Mouse (Mus musculus) stomach, embryonic 14.5 days (tissue): ENCODE data around the gene Dusp11. TPM values are rescaled to one million over a fixed set of nuclear protein-coding genes. Genes with fewer than 3 reads are reported as not detected.
"Not testable (repeated sequence)": the region's sequence is repeated elsewhere in the genome, so short reads cannot be mapped to it uniquely, and the experiment has no call there.

Experiments used
- ATAC-seq: fragments of 200-750 bp; cut with Nextera tagmentation; 2 replicates; pipeline ENCODE4 v1.8.0; 2017; ENCODE audit warnings: low read depth, moderate TSS enrichment; ENCODE audit not compliant: insufficient number of reproducible peaks, insufficient read depth, low FRiP score
- H3K27ac ChIP-seq: fragments of 300-500 bp; sonication (generic); 2 replicates; pipeline ENCODE4 v1.5.1; 2014; ENCODE audit warnings: mild to moderate bottlenecking, low read length, moderate library complexity, mixed read lengths
- H3K27me3 ChIP-seq: fragments of 300-500 bp; sonication (generic); 2 replicates; pipeline ENCODE4 v1.6.1; 2014; ENCODE audit warnings: low read length, control low read depth, mixed read lengths; ENCODE audit not compliant: control insufficient read depth, insufficient read depth
- H3K36me3 ChIP-seq: fragments of 300-500 bp; sonication (generic); 2 replicates; pipeline ENCODE4 v1.6.1; 2014; ENCODE audit warnings: mild to moderate bottlenecking, control low read depth, low read length, moderate library complexity, mixed read lengths; ENCODE audit not compliant: control insufficient read depth, insufficient read depth
- H3K4me1 ChIP-seq: fragments of 300-500 bp; sonication (generic); 2 replicates; pipeline ENCODE4 v1.6.1; 2014; ENCODE audit warnings: low read length, control low read depth, mixed read lengths; ENCODE audit not compliant: control insufficient read depth, insufficient read depth
- H3K4me2 ChIP-seq: fragments of 300-500 bp; sonication (generic); replicated peaks from 2 replicates; pipeline ENCODE4 v1.6.1; 2014; ENCODE audit warnings: low read depth, low read length, control low read depth
- H3K4me3 ChIP-seq: fragments of 300-500 bp; sonication (generic); 2 replicates; pipeline ENCODE4 v1.5.1; 2014; ENCODE audit warnings: low read depth, low read length, control low read depth
- H3K9ac ChIP-seq: fragments of 300-500 bp; sonication (generic); replicated peaks from 2 replicates; pipeline ENCODE4 v1.6.1; 2014; ENCODE audit warnings: low read depth, mild to moderate bottlenecking, control low read depth, low read length, moderate library complexity, mixed read lengths
- H3K9me3 ChIP-seq: fragments of 300-500 bp; sonication (generic); 2 replicates; pipeline ENCODE4 v1.6.1; 2016; ENCODE audit warnings: low read depth, low read length, control low read depth; ENCODE audit not compliant: control insufficient read depth
- WGBS: fragments of 180-500 bp; shearing (Covaris S2); extraction: QIAGEN DNeasy Blood & Tissue Kit; methylation state at CpG from one replicate; pipeline ENCODE4 v1.1.7; 2014; 5-methylcytosine and 5-hydroxymethylcytosine counted together
- polyA plus RNA-seq: library from polyadenylated mRNA; unstranded; fragments of >200 nt; fragmentation: Nextera tagmentation; extraction: Ambion mirVana; gene quantifications from 2 replicates; pipeline ENCODE4 v1.2.1, GENCODE M21; 2014

Gene Dusp11
- polyA plus RNA-seq, 1 experiment from 2014 or later: 66.2 TPM

DNA sequence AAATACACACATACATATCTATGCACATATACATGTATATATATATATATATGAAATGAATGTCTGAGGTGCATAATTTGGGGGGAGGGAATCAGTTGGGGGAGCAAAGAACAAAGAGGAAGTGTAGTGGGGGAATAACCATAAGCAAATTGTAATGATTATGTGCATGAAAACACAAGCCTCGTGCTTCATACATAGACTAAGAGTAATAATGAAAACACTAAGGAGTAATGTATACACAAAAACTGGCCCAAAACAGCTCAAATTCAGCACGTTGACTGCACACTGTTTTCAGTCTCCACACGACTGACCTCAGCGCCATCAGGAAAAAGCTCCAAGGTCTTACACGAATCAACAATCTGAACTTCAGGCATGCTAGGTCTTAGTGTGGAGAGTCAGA lies 14.8 kb upstream of the Dusp11 start:
- no peaks in the 10 kb centered on the region for H3K9me3 ChIP-seq
- H3K9ac ChIP-seq: no peak overlapping the region
- 84% methylated on average over 5 of the region's 5 CpGs for WGBS
- H3K27ac ChIP-seq: no peak overlapping the region
- ATAC-seq: no peak
- no peak overlapping the region for H3K4me3 ChIP-seq
- H3K4me2 ChIP-seq: no peak overlapping the region
- no peaks in the 10 kb centered on the region for H3K27me3 ChIP-seq
- H3K36me3 ChIP-seq: no peaks in the 10 kb centered on the region
- no peaks in the 10 kb centered on the region for H3K4me1 ChIP-seq

DNA sequence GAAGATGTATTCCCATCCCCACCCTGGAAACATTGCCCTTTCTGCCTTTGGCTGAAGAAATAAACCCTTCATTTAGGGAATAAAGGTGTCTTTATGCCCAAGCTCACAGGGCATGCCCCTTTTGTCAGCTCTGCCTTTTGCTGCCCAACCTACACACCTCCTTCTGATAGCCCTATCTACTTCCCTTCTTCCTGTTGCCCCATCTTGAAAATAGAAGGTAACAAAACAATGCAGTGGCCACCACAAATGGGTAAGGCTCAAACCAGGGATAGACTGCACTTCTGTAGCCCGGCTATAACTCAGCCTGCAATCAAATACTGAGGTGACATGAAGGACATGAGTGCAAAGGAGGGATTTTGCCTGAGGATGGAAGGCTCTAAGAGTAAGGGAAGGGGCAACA lies 14.3 kb upstream of the Dusp11 start:
- ATAC-seq: no peak
- Histone ChIP-seq H3K4me2 (no peak overlapping the region), H3K9me3 (no peaks in the 10 kb centered on the region), H3K4me3 (no peak overlapping the region), H3K36me3 (no peaks in the 10 kb centered on the region), H3K27me3 (no peaks in the 10 kb centered on the region), H3K27ac (no peak overlapping the region), H3K4me1 (no peaks in the 10 kb centered on the region), H3K9ac (no peak overlapping the region)
- WGBS: 91% methylated on average over 1 of the region's 1 CpGs

DNA sequence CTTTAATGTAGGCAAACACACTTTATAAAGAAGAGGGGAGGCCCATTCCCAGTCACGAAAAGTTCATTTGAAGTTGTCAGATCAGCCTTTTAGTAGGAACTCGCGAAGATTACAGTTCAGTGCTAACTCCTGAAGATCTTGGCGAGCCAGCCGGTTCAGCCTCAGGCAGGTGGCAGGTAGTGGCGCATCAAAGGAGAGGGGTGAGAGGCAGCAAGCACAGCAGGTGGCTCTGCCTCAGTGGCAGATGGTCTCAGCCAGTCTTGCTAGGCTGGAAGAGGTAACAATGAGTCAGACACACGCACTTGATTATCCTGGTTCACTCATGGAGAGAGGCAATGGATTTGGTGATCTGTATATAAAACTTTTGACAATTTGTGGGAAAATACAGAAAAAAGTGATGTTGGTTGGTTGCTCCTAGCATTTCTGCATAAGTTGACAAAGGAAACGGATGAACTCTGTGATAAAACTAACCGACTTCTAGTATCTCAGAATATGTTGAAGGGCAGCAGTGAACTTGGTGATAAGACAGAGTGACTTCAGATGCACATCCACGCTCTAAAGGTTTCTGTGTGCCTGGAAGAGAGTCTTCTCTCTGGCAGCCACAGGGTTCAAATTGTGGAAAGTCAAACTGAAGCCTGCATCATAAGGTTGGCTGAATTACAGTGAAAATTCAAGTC lies 13.6 kb upstream of the Dusp11 start:
- H3K9me3 ChIP-seq: no peaks in the 10 kb centered on the region
- no peak for ATAC-seq
- 50% methylated on average over 10 of the region's 10 CpGs for WGBS
- no peaks in the 10 kb centered on the region for H3K4me1 ChIP-seq
- H3K4me2 ChIP-seq: no peak overlapping the region
- no peak overlapping the region for H3K4me3 ChIP-seq
- H3K27me3 ChIP-seq: no peaks in the 10 kb centered on the region
- no peak overlapping the region for H3K27ac ChIP-seq
- no peak overlapping the region for H3K9ac ChIP-seq
- H3K36me3 ChIP-seq: no peaks in the 10 kb centered on the region

DNA sequence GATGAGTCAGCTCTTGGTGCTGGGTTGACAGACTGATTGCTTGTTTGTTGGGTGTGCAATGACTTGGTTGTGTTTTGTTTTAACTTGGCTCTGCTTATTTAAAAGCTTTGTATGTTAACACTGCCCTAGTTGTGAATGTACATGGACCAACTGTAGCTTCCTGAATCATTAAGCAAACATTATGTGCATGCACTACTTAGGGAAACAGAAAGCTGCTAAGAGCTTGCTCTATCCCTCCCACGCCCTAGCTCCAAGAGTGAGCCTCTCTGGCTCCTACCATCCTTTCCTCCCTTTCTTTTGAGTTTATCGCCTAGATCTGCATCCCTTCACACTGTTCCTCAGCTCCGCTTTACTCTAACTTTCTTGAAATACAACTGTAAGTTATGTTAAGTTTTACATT lies 11.9 kb upstream of the Dusp11 start:
- Histone ChIP-seq H3K36me3 (no peaks in the 10 kb centered on the region), H3K4me2 (no peak overlapping the region), H3K4me3 (no peak overlapping the region), H3K9ac (no peak overlapping the region), H3K9me3 (no peaks in the 10 kb centered on the region), H3K27ac (no peak overlapping the region), H3K27me3 (no peaks in the 10 kb centered on the region), H3K4me1 (no peaks in the 10 kb centered on the region)
- no peak for ATAC-seq
- WGBS: 60% methylated on average over 3 of the region's 3 CpGs

DNA sequence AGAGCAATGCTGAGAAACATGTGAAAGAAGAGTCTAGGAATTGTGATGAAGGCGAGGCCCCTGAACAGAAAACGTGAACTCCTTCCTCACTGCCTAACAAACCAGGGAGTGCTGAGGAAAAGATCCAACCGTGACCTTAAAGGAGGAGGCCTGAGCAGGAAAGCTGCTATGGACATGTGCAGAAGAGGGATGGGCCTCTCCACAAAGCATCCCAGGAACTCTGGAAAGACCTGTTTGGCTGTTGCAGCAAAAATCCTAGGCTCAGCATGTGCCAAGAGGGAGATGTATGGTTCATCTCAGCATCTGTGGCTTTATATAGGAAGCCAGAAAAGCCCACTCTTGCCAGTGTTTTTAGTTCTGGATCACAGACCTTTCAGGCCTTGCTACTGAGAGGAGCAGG lies 11.2 kb upstream of the Dusp11 start:
- no peak overlapping the region for H3K9ac ChIP-seq
- H3K9me3 ChIP-seq: no peaks in the 10 kb centered on the region
- no peaks in the 10 kb centered on the region for H3K4me1 ChIP-seq
- no peak overlapping the region for H3K4me3 ChIP-seq
- 51% methylated on average over 3 of the region's 3 CpGs for WGBS
- no peak for ATAC-seq
- no peaks in the 10 kb centered on the region for H3K27me3 ChIP-seq
- H3K27ac ChIP-seq: no peak overlapping the region
- H3K36me3 ChIP-seq: no peaks in the 10 kb centered on the region
- H3K4me2 ChIP-seq: no peak overlapping the region

DNA sequence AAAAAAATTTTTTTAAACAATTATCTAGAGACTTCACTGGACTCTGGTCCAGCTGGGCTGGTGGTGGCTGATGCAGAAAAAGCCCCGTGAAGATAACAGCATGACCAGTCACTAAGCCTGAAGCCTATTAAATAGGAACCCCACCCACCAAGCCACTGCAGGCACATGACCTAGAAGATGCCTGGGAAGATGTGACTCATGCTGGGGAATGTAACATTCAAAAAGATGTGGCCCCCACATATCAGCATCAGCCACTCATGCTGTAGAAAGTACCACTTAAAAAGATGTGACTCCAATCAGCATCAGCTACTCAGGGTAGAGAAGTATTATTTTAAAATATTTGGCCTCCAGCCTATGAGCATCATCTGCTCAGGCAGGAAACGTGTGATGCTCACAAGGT lies 8.4 kb upstream of the Dusp11 start:
- 64% methylated on average over 2 of the region's 2 CpGs for WGBS
- ATAC-seq: no peak

DNA sequence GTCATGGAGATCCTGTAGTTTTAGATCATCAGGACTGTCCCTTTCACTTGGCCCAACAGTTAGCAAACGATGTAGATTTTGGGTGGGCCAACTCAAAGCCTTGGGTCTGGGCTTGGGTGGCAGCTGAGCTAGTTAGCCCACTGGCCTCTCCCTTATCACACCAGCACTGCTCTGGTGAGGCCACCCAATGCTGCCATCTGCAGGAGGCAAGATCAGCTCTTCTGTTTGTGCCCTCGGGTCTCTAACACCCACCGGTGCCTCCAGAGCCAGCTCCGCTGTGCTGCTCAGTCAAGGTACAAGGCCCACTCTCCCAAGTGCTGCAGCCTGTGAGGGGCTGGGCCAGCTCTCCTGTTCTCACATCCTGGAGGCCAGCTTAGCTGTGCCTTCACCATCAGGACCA lies 5.2 kb upstream of the Dusp11 start:
- Histone ChIP-seq H3K4me3 (no peak overlapping the region), H3K27me3 (no peaks in the 10 kb centered on the region), H3K27ac (no peak overlapping the region), H3K9ac (no peak overlapping the region), H3K9me3 (no peaks in the 10 kb centered on the region), H3K36me3 (no peaks in the 10 kb centered on the region), H3K4me1 (no peaks in the 10 kb centered on the region), H3K4me2 (no peak overlapping the region)
- 78% methylated on average over 4 of the region's 4 CpGs for WGBS
- no peak for ATAC-seq

More for the DNA sequence above, 8.4 kb upstream of the Dusp11 start:
- H3K4me3 ChIP-seq: no peak overlapping the region
- no peak overlapping the region for H3K9ac ChIP-seq
- H3K4me1 ChIP-seq: no peaks in the 10 kb centered on the region
- no peak overlapping the region for H3K4me2 ChIP-seq
- H3K36me3 ChIP-seq: no peaks in the 10 kb centered on the region
- no peak overlapping the region for H3K27ac ChIP-seq
- no peaks in the 10 kb centered on the region for H3K9me3 ChIP-seq
- no peaks in the 10 kb centered on the region for H3K27me3 ChIP-seq

DNA sequence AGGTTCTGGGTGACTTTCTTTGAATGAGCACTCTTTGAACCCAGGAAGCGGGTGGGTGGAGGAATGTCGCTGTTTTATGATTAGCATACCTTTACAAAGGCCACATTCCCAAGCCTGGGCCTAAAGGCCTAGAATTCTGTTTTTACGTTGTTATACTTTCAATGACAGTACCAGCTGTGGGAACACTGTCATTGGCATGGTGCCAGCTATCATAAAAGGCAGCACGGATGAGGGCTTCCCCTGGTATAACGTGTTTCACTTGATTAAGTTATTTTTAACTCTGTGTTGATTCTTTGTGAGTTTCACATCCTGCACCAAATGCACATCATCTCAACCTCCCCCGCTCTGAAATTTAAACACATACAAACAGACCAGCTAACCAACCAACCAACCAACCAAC lies 4.6 kb upstream of the Dusp11 start:
- H3K36me3 ChIP-seq, ATAC-seq, H3K4me2 ChIP-seq, H3K27ac ChIP-seq, H3K27me3 ChIP-seq, H3K9ac ChIP-seq, H3K4me3 ChIP-seq, H3K4me1 ChIP-seq, H3K9me3 ChIP-seq: not testable (repeated sequence)
- WGBS: 26% methylated on average over 4 of the region's 6 CpGs

DNA sequence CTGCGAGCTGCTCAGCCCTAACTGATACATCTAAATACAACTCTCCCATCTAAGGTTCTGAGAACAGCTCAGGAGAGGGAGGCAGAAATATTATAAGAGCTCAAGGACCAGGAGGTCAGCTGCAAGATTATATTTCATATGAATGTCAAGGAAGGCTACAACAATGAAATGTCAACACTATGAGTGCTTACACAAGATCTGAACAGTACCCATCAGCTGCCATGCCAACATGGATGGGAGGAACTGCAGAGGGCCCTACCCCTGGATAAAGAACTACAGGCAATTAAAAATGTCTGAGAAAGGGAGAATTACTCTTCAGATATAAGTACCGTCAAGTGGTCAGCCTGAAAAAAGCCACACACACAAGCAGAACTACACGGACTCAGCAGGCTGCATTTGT lies 3.9 kb downstream of the Dusp11 start:
- Histone ChIP-seq H3K9me3 (no peaks in the 10 kb centered on the region), H3K27me3 (no peaks in the 10 kb centered on the region), H3K36me3 (peaks cover 42% of the 10 kb centered on the region), H3K4me1 (peaks cover 9% of the 10 kb centered on the region; the same call in 1 of the 2 replicates), H3K4me3 (no peak overlapping the region), H3K9ac (no peak overlapping the region), H3K27ac (no peak overlapping the region), H3K4me2 (no peak overlapping the region)
- ATAC-seq: no peak
- 81% methylated on average over 3 of the region's 3 CpGs for WGBS
